Mouse (Mus musculus): ENCODE results near the gene Gna11. TPM values are rescaled to one million over a fixed set of nuclear protein-coding genes. Genes with fewer than 3 reads are reported as not detected.
A peak's percentile ranks its signal among the peaks of the same experiment; 100 is the strongest.

The Gna11 gene
- polyA plus RNA-seq, 1 experiment from 2014 or later = 68.7 TPM

DNA sequence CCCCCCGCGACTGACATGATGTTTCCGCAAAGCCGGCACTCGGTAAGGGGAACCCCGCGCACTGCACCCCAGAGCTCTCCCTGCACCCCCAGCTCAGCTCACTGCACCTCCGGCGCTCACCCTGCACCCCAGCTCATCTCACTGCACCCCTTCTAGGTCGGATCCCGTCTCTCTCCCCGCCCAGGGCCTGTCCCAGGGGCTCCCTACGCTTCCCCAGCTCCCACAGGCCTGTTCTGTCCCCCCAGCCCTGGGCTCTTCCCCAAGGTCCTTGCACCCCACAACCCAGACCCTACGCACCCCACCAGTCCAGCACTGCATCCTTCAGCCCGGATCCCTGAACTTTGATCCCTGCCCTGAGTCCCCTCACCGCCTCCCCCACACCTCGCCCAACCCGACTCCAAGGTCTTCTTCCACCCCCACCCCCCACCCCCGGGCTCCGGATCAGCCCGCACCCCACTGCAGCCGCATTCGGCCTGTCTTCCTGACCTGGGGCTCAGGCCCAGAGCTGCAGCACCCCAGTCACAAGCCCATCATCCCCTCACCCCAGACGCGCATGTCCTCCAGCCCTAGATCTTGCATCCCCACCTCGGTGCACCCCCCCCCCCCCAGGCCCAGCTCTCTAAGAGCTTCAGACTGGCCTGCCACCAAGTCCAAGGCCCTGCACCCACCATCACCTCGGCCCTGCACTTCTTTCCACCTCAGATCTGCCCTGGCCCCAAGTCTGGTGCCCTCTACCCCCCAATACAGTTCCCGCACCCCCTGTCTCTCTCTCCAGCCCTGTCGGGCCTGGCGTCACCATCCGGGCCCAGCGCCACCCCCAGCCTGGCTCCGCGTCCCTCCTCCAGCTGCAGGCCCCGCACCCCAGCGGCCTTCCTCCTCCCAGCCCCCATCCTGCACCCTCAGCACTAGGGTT is 14.9 kb upstream of the Gna11 start:
- under 1% methylated on average over 27 of the region's 36 CpGs for WGBS
- Histone ChIP-seq H3K27ac (ENCODE audit: low read length) (peak overlapping the region; percentile 94), H3K4me3 (ENCODE audit: low read length) (peak overlapping the region; percentile 93), H3K9me3 (ENCODE audit: control insufficient read depth, low read length) (no peaks in the 10 kb centered on the region), H3K36me3 (ENCODE audit: control insufficient read depth, insufficient read depth, low read length) (peaks cover 4% of the 10 kb centered on the region; the same call in 1 of the 2 replicates), H3K27me3 (ENCODE audit: control insufficient read depth, insufficient read depth, low read depth, low read length) (no peaks in the 10 kb centered on the region), H3K4me2 (ENCODE audit: low read depth, low read length) (peak overlapping the region; percentile 99), H3K4me1 (replicated peaks; ENCODE audit: control insufficient read depth, insufficient read depth, low read length) (peaks cover 41% of the 10 kb centered on the region), H3K9ac (ENCODE audit: low read length) (peak overlapping the region; percentile 100)
- ATAC-seq (ENCODE audit: low read depth) = peak; percentile 39

GRCm38 (mm10) chr10:81559163-81559626 is 14.2 kb upstream of the Gna11 start, which contains the start of gene Aes:
Gene Aes (plus strand): TSS chr10:81559488.
- Histone ChIP-seq H3K4me2 (ENCODE audit: low read depth, low read length) (peak within 1 kb of the TSS; percentile 99), H3K4me3 (ENCODE audit: low read length) (peak within 1 kb of the TSS; percentile 93), H3K9ac (ENCODE audit: low read length) (peak within 1 kb of the TSS; percentile 100), H3K27ac (ENCODE audit: low read length) (peak within 1 kb of the TSS; percentile 94), H3K27me3 (ENCODE audit: control insufficient read depth, insufficient read depth, low read depth, low read length) (no peaks in the 10 kb centered on the region), H3K36me3 (ENCODE audit: control insufficient read depth, insufficient read depth, low read length) (0 out of 2 replicates have a peak, but pooled peaks cover 2% of the 10 kb centered on the region), H3K9me3 (ENCODE audit: control insufficient read depth, low read length) (no peaks in the 10 kb centered on the region), H3K4me1 (replicated peaks; ENCODE audit: control insufficient read depth, insufficient read depth, low read length) (peaks cover 34% of the 10 kb centered on the region)
- ATAC-seq (ENCODE audit: low read depth) = peak; percentile 71
- WGBS = under 1% methylated on average over 19 of the region's 53 CpGs

GRCm38 (mm10) chr10:81557491-81557890 is 12.5 kb upstream of the Gna11 start:
- no peak overlapping the region for H3K4me3 ChIP-seq (ENCODE audit: low read length)
- H3K27ac ChIP-seq (ENCODE audit: low read length) = no peak overlapping the region
- WGBS = 38% methylated on average over 1 of the region's 1 CpGs
- no peak overlapping the region for H3K9ac ChIP-seq (ENCODE audit: low read length)
- 0 out of 2 replicates have a peak, but pooled peaks cover 2% of the 10 kb centered on the region for H3K36me3 ChIP-seq (ENCODE audit: control insufficient read depth, insufficient read depth, low read length)
- H3K27me3 ChIP-seq (ENCODE audit: control insufficient read depth, insufficient read depth, low read depth, low read length) = no peaks in the 10 kb centered on the region
- peaks cover 18% of the 10 kb centered on the region for H3K4me1 ChIP-seq (replicated peaks; ENCODE audit: control insufficient read depth, insufficient read depth, low read length)
- no peak for ATAC-seq (ENCODE audit: low read depth)
- no peak overlapping the region for H3K4me2 ChIP-seq (ENCODE audit: low read depth, low read length)
- H3K9me3 ChIP-seq (ENCODE audit: control insufficient read depth, low read length) = 0 out of 2 replicates have a peak, but pooled peaks cover 2% of the 10 kb centered on the region

- no peak overlapping the region for H3K9ac ChIP-seq (ENCODE audit: low read length)
- H3K9me3 ChIP-seq (ENCODE audit: control insufficient read depth, low read length) = 0 out of 2 replicates have a peak, but pooled peaks cover 2% of the 10 kb centered on the region
- peaks cover 7% of the 10 kb centered on the region for H3K4me1 ChIP-seq (replicated peaks; ENCODE audit: control insufficient read depth, insufficient read depth, low read length)
- H3K27ac ChIP-seq (ENCODE audit: low read length) = no peak overlapping the region
- H3K36me3 ChIP-seq (ENCODE audit: control insufficient read depth, insufficient read depth, low read length) = no peaks in the 10 kb centered on the region
- 66% methylated on average over 3 of the region's 3 CpGs for WGBS
- ATAC-seq (ENCODE audit: low read depth) = no peak
- no peak overlapping the region for H3K4me2 ChIP-seq (ENCODE audit: low read depth, low read length)
- H3K4me3 ChIP-seq (ENCODE audit: low read length) = no peak overlapping the region
- H3K27me3 ChIP-seq (ENCODE audit: control insufficient read depth, insufficient read depth, low read depth, low read length) = no peaks in the 10 kb centered on the region
These were observed 11.3 kb upstream of the Gna11 start for GRCm38 (mm10) chr10:81556282-81556681.

DNA sequence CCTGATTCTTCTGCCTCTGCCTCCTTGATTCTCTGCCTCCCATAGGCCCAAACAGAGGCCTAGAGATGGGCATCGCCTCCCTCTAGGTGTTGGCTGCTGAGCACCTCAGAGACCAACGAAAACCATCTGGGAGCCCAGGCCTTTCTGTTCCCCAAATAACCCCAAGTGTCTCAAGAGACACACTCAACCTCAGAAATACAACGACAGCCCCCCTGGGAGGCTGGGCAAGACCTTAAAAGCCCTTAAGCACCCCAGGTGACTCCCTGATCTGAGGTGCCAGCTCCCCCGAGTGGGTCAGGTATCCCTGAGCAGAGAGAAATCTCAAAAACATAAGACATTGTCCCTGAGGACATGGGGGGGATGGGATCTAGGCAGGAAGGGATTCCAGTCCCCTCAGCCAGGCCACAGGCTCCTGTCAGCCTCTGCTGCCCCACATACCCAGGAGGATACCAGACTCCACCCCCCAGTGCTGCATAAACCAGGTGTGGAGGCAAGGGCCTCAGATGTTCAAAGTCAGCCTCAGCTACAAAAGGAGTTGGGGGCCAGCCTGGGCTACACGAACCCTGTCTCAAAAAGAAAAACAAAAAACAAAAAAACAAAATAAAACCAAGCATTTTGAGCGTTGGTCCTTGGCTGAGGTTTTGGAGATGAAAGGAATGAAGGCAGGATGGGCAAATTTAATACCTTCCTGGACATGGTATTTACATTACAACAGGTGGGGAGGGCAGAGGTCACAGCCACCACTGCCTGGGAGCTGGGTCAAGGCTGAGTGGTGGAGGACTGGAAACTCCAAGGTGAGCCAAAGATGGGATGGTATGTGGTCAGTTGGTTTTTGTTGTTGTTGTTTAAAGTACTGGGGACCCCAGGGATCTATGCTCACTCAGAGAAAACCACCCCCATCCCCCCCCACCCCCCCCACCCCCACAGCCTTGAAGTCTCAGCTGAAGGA is 9.1 kb upstream of the Gna11 start:
- H3K27me3 ChIP-seq (ENCODE audit: control insufficient read depth, insufficient read depth, low read depth, low read length) = no peaks in the 10 kb centered on the region
- H3K9ac ChIP-seq (ENCODE audit: low read length) = no peak overlapping the region
- no peak overlapping the region for H3K4me3 ChIP-seq (ENCODE audit: low read length)
- H3K4me2 ChIP-seq (ENCODE audit: low read depth, low read length) = no peak overlapping the region
- ATAC-seq (ENCODE audit: low read depth) = no peak
- 0 out of 2 replicates have a peak, but pooled peaks cover 2% of the 10 kb centered on the region for H3K9me3 ChIP-seq (ENCODE audit: control insufficient read depth, low read length)
- no peak overlapping the region for H3K27ac ChIP-seq (ENCODE audit: low read length)
- H3K36me3 ChIP-seq (ENCODE audit: control insufficient read depth, insufficient read depth, low read length) = no peaks in the 10 kb centered on the region
- H3K4me1 ChIP-seq (replicated peaks; ENCODE audit: control insufficient read depth, insufficient read depth, low read length) = no peaks in the 10 kb centered on the region; the same call in 1 of the 2 replicates
- WGBS = 73% methylated on average over 6 of the region's 6 CpGs

GRCm38 (mm10) chr10:81553232-81553631 is 8.2 kb upstream of the Gna11 start:
- no peak overlapping the region for H3K4me2 ChIP-seq (ENCODE audit: low read depth, low read length)
- 86% methylated on average over 5 of the region's 5 CpGs for WGBS
- H3K9ac ChIP-seq (ENCODE audit: low read length) = no peak overlapping the region
- H3K36me3 ChIP-seq (ENCODE audit: control insufficient read depth, insufficient read depth, low read length) = no peaks in the 10 kb centered on the region
- H3K4me3 ChIP-seq (ENCODE audit: low read length) = no peak overlapping the region
- H3K27ac ChIP-seq (ENCODE audit: low read length) = no peak overlapping the region
- no peaks in the 10 kb centered on the region for H3K27me3 ChIP-seq (ENCODE audit: control insufficient read depth, insufficient read depth, low read depth, low read length)
- 0 out of 2 replicates have a peak, but pooled peaks cover 2% of the 10 kb centered on the region for H3K9me3 ChIP-seq (ENCODE audit: control insufficient read depth, low read length)
- no peaks in the 10 kb centered on the region for H3K4me1 ChIP-seq (replicated peaks; ENCODE audit: control insufficient read depth, insufficient read depth, low read length)
- ATAC-seq (ENCODE audit: low read depth) = no peak

DNA sequence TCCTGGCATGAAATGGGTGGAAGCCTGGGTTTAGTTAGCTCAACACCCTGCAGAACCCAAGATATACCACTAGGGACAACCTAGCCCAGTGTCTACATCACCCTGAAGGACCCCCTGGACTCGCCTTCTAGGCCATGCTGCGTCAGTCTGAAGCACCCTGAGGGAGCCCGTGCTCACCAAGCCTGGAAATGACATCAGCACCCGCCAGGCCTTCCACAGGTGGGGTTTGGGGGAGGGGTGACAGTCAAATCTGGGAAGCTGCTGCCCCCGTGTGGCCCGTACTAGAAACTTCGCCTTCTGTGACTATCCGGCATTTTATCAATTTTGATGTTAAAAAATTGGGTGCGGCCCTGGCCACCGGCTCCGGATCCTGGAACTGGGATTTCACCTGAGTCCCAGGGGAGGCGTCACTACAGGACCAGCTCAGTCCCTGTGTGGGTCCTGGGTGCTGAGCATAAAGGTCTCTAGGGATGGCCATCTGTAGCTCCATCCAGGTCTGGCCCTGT is 6.7 kb upstream of the Gna11 start:
- Histone ChIP-seq H3K9me3 (ENCODE audit: control insufficient read depth, low read length) (0 out of 2 replicates have a peak, but pooled peaks cover 2% of the 10 kb centered on the region), H3K4me3 (ENCODE audit: low read length) (no peak overlapping the region), H3K36me3 (ENCODE audit: control insufficient read depth, insufficient read depth, low read length) (no peaks in the 10 kb centered on the region), H3K4me1 (replicated peaks; ENCODE audit: control insufficient read depth, insufficient read depth, low read length) (no peaks in the 10 kb centered on the region), H3K4me2 (ENCODE audit: low read depth, low read length) (no peak overlapping the region), H3K27ac (ENCODE audit: low read length) (peak overlapping the region; percentile 40; the same call in 1 of the 2 replicates), H3K27me3 (ENCODE audit: control insufficient read depth, insufficient read depth, low read depth, low read length) (no peaks in the 10 kb centered on the region), H3K9ac (ENCODE audit: low read length) (peak overlapping the region; percentile 25; the same call in 1 of the 2 replicates)
- peak; percentile 93 for ATAC-seq (ENCODE audit: low read depth)
- 2% methylated on average over 12 of the region's 12 CpGs for WGBS

DNA sequence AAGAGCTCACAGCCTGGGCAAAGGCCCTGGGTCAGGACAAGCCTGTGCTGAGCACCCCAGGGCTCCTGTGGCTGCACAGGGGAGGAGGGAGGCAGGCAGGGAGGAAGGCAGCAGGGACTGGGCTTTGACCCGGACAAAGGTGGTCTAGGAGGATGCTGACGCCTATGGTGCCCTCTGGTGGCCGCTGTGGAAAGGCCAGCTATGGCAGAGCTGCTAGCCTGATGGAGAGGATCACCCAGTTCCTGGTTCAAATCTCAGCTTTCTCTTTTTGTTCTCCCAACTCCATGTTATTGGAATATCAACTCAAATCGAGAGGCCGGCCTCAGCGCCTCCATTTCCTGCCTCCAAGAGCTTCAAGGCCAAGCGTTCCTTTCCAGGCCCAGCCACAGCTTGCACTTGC is 5.3 kb upstream of the Gna11 start:
- Histone ChIP-seq H3K9me3 (ENCODE audit: control insufficient read depth, low read length) (0 out of 2 replicates have a peak, but pooled peaks cover 2% of the 10 kb centered on the region), H3K9ac (ENCODE audit: low read length) (no peak overlapping the region), H3K27me3 (ENCODE audit: control insufficient read depth, insufficient read depth, low read depth, low read length) (no peaks in the 10 kb centered on the region), H3K4me1 (replicated peaks; ENCODE audit: control insufficient read depth, insufficient read depth, low read length) (peaks cover 4% of the 10 kb centered on the region; the same call in 1 of the 2 replicates), H3K4me3 (ENCODE audit: low read length) (no peak overlapping the region), H3K4me2 (ENCODE audit: low read depth, low read length) (no peak overlapping the region), H3K27ac (ENCODE audit: low read length) (no peak overlapping the region), H3K36me3 (ENCODE audit: control insufficient read depth, insufficient read depth, low read length) (no peaks in the 10 kb centered on the region)
- 13% methylated on average over 7 of the region's 7 CpGs for WGBS
- ATAC-seq (ENCODE audit: low read depth) = no peak

Measured in lung, embryonic 16.5 days (tissue).